Mouse (Mus musculus) 416B (cell line): ENCODE data around the gene Psd.

Experiments used
- DNase-seq: peaks from one replicate; pipeline ENCODE4 v3.0.0; 2011; ENCODE audit warnings: low read depth

Psd gene

DNA sequence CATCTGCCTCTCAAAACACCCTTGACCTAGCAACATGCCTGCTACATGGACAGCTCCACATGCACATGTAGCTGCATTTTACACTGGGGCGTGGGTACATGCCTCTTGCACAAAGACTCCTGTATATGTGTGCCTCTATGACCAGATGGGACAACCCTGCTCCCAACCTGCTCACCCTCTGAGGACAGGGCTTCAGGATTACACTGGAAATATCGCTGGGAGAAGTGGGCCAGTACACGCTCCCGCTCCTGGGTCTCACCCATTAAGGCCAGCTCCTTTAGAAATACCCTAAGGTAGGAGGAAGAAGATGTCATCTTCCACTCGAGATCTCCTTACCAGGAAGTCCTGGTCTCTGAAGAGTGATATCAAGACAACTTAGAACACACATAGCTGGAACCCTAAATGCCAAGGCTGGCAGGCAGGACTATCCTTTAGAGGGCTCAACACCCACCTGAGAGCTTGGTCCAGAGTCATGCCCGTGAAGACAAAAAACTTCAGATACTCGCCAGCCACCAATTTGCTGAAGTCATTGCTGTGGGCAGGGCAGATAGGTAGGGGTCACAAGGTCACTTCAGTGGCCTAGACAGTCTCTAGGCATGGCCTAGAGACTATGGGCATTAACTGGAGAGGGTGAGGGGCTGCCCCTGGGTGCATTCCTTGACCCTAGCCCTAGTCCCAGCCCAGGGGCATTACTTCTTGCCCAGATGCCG, 6.7 kb downstream of the Psd start:
- DNase-seq, result no peak

DNA sequence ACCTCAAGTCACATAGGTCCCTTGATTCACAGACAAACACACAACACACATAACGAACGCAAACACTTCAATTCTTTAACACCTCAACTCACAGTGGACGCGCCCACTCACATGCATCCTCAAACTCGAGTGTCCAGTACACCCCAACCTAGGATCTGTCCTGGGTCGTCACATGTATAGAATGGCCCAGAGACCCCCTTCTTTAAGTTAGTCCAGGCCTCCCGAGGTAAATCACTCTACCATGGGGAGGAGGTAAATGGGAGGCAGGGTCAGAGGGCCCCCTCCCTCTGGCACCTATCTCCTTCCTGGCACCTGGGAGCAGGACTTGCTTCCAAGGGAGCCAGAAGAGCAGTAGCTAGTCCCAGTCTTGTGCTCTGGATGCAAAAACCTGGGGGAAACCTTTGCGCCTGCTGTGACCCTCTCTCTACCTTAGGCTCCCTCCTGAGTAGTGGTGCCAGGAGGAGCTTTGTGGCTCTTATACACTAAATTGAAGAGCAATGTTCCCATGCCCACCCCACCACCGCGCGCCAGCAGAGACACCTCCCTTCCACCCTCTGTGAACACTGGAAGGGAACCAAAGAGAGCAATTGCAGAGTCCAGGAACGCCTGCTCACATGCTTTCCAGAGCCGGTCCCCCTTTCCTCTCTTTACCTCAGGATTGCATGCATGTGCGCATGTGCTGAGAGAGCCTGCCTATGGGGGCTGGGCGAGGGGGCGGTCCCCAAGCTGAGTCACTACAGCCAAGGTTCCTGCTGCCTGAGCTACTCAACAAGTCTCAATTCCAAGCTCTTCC, 8.2 kb downstream of the Psd start:
- DNase-seq, result peak; percentile 69

DNA sequence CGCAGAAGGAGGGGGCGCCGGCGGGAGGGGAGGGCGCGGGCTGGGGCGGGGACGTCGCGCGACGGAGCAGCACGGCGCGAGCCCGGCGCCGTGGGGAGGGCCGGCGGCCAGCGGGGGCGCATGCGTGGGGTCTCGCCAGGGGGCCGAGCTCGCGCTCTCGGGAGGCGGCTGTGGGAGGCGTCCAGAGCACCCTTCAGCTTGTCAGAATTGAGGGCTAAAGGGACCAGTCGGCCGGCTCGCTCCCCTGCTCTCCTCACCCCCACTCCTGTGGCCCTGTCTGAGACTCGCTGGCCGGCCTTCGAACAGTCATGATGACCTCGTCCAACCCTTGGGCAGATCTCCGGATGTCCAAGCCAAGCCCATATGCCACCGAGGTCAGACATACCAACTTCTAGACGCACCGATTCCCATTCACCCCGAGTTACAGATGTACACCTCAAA, 8.9 kb downstream of the Psd start:
- no peak for DNase-seq

- no peak for DNase-seq
Measured at GRCm38 (mm10) chr19:46317546-46317885, 9.4 kb downstream of the Psd start.

GRCm38 (mm10) chr19:46316846-46317545, 10.0 kb downstream of the Psd start:
- DNase-seq, result no peak

- DNase-seq, result no peak
Measured at GRCm38 (mm10) chr19:46315752-46316610, 11.0 kb downstream of the Psd start.

DNA sequence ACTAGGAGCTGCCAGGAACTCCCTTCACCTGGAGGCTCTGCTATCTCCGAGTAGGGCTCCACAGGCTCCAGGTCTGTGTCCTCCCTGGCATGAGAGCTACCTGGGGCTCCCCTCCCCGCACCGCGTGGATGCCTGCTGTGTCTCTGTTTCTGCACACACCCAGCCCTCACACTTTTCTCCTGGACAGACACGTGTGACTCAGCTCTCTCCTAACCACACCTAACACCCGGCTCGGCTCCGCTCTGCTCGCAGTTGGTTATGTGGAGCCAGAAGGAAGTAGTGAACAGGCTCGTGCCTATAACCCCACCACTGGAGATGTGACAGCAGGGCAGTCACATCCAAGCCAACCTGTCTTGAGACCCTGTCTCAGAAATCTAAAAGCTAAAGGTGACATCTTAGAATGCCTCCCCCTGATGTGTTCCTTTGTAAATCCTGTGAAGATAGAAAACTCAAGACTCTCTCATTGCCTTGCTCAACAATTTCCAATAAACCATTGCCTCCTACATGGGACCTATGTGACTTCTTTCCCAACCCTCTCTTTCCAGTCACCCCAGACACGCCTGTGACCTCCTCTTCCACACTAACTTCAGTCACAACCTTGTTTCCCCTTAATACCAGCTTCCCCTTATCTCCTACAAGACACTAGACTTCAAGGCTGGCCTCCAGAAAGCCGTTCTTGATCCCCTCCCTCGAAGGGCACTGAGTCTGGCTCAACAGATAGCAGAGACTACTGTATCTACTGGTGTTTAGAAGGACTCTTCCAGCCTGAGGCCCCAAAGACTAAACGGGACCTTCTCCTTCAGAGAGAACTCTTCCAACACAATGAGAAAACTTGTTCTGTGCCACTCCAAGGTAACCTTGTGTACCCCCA, 11.8 kb downstream of the Psd start:
- peak; percentile 57 for DNase-seq

GRCm38 (mm10) chr19:46314151-46314601, 12.8 kb downstream of the Psd start:
- DNase-seq, result no peak

DNA sequence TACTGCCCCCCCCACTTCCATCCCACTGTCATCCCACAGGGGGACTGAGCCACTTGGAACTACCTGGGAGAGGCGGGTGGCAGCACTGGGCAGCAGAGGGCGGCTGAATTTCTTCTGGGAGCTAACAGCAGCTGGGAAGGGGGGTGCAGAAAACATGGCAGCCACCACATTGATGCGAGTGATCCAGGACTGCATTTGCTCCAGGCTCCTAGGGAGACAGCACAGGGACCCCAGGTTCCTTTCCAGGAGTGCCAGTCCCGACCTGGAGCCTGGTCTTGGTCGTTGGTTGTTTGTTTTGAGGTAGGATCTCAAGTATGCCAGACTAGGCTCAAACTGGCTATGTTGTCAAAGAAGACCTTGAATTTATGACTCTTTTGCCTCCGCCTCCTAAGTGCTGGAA, 13.4 kb downstream of the Psd start:
- DNase-seq, result no peak

GRCm38 (mm10) chr19:46313116-46313515, 13.8 kb downstream of the Psd start:
- DNase-seq, result no peak

GRCm38 (mm10) chr19:46312566-46312965, 14.4 kb downstream of the Psd start:
- DNase-seq, result no peak

DNA sequence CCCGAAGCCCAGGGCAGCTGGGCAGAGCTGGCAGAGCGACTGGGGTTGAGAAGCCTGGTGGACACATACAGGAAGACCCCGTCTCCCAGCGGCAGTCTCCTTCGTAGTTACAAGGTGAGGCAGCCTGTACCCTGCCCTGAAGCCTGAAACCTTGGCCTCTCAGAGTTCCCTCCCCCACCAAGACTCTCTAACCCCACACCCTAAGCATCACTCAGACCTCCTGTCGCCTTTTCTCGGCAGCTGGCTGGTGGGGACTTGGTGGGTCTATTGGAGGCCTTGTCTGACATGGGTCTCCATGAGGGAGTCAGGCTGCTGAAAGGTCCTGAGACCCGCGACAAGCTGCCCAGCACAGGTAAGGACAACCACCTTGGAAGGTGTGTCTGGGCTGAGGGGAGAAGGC, 15.6 kb downstream of the Psd start:
- no peak for DNase-seq

GRCm38 (mm10) chr19:46310312-46310865, 16.6 kb downstream of the Psd start:
- DNase-seq, result no peak

- DNase-seq, result no peak
Measured at GRCm38 (mm10) chr19:46309651-46310305, 17.2 kb downstream of the Psd start.

DNA sequence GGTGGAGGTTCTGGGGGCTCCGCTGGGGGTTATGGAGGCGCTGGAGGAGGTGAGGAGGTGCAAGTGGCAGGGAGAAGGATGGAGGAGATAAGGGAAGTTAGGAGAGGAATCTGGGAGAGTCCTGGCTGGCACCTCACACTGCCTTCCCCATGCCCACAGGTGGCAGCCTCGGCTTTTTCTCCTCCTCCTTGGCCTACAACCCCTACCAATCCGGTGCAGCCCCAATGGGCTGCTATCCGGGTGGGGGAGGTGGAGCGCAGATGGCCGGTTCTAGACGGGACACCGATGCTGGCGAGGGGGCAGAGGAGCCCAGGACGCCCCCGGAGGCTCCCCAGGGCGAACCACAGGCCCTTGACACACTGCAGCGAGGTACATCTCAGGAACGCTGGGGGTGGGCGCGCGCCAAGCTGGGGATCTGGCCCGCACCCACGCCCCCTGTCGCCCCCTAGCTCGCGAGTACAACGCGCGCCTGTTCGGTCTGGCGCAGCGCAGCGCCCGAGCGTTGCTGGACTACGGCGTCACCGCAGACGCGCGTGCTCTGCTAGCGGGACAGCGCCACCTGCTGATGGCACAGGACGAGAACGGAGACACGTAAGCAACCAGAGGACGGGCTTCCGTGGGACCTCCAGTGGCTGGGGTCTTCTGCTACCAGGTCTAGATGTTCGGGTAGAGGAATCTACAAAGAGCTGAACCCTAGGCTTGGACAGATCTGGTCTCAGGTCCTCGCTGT, 18.1 kb downstream of the Psd start:
- no peak for DNase-seq

- DNase-seq, result no peak
Measured at GRCm38 (mm10) chr19:46308303-46308702, 18.7 kb downstream of the Psd start.

DNA sequence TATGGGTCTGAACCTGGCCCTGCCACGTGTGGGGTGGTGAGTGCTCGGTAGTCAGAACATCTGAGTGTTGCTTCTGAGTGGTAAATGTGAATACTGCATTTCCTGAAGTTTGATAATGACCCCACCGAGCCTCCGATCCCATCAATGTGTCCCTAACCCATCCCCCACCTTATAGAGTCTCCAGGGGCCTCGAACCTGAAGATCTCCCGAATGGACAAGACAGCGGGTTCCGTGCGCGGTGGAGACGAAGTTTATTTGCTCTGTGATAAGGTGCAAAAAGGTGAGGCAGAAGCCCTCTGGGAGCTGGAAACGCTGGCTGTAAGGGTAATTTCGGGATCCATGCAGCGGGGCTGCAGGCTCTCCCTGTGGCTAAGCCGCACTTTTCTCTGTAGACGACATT, 19.2 kb downstream of the Psd start:
- no peak for DNase-seq

GRCm38 (mm10) chr19:46306751-46307289, 20.1 kb downstream of the Psd start:
- no peak for DNase-seq

- DNase-seq, result no peak
Measured at GRCm38 (mm10) chr19:46306268-46306610, 20.7 kb downstream of the Psd start.
